Mouse (Mus musculus) right cerebral cortex, adult 2 months (tissue): ENCODE data around the gene Tmem247.

ENCODE experiments used
- DNase-seq, 2 experiments: peaks; one replicate each; pipeline ENCODE4 v3.0.0; 2021 to 2022; ENCODE audit warnings: low spot score in 2 of 2

Gene Tmem247

DNA sequence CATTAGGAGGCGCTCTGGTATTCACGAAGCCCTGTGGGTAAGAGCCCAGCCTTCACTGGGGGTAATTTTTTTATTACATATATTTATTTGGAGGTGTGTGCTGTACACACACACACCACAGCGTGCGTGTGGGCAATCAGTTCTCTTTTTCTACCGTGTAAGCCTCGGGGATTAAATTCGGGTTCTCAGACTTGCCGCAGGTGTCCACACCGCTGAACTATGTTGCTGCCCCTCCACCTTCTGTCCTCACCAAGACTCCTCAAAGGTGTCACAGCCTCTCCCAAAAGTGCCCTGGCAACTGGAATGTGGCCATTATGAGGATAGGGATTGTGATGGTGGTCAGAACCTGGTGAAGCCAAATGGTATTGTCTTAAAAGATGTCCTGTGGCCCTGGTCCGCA is at the start of gene Tmem247:
Tmem247 (plus strand) TSS at position 301 of the 400 bp plus-strand sequence.
- no peak for DNase-seq

DNA sequence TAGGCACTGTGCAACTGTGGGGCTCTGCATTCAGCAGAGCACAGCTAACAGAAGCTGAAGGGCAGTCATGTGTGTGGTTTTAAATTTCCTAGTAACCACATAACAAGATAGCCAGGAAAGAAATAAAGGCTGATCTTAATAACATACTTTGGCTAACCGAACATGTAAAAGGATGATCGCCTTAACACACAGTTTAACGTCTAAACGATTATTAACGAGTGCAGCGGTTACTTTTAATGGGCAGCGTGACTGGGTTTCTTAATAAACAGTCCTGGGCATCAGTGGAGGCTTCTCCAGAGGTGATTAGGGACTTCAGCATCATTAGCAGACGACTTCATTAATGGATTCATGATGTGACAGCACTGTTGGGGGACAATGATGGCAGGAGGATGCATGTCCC is 46.6 kb upstream of the Tmem247 start:
- no peak for DNase-seq

DNA sequence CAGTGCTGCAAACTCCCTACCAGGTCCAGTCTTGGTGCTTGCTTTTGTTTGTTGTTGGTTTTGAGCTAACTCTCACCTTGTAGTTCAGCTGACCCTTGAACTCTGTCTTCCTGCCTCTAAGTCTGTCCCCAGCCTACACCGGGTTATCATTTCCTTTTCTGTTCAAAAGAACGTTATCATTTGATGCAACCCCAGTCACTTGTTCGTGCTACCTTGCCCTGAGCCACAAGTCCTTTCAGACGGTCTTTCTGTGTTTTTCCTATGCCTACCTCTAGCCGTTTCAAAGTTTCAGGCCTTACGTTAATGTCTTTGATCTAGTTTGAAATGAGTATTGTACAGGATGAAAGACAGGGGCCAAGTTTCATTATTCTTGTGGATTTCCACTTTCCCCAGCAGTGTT is 44.5 kb upstream of the Tmem247 start:
- DNase-seq = no peak

DNA sequence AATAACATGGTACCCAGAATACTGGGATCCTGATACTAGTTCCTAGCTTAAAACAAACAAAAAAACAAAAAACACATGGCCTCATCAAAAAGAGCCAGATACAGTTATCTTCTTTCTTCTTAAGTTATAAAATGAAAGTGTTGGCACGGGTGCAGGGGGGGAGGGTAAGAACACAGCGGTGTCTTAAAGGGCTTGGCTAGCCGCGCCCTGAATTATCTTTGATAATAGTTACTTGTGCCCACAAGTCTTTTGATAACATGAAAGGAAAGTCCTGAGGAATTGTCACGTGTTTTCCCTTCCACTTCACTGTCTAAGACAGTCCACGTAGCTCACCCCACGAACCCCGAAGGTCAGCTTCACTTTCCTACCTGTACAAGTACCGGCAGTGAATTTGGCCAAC is 40.2 kb upstream of the Tmem247 start:
- no peak for DNase-seq

DNA sequence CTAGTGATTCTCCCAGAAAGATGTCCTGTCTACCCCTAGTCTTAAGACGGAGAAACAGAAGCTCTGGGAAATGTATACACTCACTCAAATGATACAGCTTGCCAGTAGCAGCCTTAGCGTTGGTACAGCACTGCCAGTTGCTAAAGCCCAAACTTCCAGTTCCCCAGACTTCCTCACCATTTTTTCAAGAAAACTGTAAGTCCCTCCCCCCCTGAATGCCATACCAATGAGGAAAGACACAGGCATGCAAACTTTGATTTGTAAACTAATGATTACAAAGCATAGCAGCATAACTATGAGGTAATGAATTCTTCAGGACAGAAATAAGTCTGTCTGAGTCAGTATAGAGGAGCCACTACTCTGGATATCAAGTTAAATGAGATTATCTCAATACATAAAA is 39.4 kb upstream of the Tmem247 start:
- DNase-seq = no peak

DNA sequence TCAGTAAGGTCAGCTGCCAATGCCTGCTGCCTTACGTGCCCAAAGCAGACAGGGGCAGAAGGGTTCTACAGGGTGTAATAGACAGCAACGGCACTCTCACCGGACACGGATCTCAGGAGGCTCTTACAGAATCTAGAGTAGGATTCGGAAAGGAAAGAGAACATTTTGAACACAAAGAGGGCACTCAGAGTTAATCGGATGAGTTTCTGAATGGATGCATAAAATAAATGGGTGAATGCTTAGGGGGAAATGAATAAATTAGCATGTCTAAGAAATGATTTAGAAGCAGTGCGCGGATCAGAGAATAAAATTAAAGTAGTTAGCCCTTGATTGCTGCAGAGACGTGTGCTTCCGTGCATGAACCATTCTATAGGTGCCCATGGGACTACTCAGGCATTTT is 37.1 kb upstream of the Tmem247 start:
- no peak for DNase-seq

DNA sequence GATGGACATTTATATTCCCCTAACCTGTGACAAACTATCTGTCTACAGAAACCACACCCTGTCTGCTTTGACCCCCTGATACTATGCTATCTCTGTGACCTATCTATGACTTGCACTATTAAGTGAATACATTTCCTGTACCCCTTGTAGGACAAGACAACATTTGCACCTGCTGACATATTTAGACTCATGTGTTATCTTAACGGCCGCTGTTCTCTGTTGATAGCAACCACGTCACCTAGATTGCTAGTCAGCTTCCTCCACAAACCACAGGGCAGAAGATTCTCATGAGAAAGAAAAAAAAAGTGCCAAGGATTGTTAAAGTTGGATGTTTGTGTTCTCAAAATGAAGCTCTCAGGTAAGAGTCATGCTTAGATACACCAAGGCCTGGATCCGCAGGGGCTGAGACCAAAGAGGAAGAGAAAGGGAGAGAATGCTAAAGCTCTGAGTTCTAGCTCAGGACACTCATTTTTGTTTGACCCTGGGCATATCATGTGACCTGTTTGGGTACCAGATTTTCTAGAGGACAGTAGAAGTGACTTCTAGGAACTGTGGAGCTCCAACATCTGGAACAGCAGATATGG is 36.6 kb upstream of the Tmem247 start:
- DNase-seq = no peak

DNA sequence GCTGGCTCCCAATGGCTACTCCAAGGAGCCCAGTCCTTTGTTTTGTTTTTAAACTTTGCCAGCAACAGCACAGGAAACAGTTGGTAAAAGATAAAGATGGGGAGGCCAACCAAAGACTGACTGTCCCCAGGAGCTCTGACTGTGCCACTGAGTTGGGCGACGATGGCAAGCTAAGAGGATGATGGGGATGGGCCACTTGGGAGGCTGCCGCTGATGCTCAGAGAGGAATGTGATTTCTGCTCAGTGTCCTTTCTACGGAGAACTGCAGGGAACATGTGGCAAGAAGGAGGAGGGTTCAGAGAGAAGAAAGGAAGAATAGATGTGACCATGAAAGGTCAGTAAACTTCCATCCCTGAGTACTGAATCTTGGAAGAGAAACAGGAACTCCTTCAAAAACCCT is 22.0 kb upstream of the Tmem247 start:
- DNase-seq = no peak

DNA sequence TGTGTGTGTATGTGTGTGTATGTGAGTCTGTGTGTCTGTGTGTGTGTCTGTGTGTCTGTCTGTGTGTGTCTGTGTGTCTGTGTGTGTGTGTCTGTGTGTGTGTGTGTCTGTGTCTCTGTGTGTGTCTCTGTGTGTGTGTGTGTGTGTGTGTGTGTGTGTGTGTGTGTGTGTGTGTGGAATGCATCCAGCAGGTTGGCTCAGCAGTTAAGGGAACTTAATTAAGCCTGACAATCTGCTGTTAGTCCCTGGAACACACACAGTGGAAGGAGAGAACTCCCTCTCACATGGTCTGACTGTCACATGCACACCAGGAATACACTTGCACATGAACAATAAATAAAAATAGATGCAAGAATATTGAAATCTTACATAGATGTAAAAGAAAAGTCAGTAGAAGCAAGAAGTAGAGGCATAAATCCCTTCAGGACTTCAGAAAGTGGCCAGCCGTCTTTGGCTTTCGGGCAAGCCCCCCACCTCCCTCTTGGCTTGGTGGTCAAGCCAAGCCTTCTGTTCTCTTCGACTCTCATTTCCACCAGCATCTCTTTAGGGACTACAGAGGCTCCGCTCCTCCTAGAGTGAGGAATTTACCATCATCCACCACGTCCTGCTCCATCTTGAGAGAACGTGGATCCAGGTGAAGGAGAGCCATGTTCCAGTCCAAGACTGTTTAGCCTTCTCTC is 19.5 kb upstream of the Tmem247 start:
- DNase-seq = no peak

DNA sequence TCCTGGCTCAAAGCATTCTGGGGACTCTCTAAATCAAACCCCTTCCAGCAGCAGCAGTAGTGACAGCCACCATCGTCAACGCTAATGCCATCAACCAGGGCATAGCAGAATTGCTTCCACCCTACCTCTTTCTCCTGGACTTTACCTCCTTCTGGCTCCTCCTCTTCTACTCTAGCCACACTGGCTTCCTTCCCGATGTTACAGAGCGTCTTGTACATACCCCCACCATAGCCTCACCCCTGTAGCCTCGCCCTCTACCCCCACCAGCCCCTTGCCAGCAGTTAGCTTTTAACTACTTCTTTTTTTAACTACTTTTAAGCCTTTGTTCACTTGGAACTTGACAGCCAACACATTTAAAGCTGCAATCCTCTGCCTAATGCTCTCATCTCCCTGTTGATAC is 17.3 kb upstream of the Tmem247 start:
- no peak for DNase-seq

DNA sequence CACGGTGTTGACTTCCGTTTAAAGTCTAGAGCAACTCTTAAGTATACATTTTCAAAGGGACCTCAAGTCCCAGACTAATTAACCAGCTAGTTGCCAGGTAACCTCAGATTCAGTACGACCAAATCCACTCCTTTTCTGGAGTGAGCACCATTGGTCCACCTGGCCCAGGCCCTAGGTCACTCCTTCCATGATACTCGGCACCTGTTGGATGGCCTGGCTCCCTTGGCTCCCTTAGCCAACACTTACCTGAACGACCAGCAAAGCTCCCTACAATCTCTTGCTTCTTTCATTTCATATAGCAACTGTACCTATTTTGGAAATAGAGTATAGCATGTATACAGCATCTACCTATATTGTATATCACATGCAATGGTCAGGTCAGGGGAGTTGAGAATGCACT is 16.6 kb upstream of the Tmem247 start:
- DNase-seq = no peak

DNA sequence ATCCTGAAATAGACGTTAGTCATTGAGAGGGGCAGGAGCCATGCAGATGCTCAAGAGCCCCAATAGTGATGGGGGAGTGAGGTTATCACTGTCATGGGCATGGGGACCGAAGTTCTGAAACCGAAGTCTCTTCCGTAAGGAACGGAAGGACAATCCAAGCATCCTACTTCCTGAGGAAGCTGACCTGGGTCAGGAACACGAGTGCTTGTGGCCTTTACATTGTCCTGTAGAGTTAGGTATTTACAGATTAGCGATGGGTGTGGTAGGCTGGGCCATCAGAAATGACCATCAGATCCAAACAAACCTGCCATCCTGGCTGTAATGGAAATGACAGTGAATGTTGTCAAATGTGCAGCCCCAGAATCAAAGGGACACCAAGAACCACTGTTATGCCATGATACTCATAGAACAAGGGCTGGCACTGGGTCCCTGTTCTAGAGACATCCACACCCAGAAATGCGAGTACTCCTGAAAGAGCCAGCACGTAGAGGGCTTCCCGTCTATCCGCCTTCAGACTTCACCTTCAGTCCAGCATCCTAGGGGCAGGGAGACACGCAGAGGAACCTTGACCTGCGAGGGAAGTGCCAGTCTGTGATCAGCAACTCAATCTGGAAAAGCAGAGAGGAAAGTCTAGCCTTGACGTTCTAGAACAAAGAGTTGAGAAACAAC is 14.6 kb upstream of the Tmem247 start:
- DNase-seq = no peak

DNA sequence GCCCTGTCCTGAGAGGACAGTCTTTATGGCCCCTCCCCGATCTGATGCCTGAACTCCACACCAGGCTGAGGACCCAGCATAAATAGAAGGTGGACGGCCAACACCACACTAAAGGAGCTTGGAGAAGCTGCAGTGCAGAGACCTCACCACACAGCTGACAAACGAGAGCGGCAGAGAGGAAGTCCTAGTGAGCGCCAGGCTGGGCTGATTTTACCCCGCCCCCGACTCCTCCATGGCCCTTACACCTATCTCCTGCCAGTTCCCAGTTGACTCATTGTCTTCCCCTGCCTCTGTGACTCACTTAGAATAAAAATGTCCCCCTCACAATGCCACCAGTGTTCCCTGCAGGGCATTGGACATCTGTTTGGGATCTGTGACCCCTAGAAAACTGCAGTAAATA is 13.6 kb upstream of the Tmem247 start:
- DNase-seq = no peak

DNA sequence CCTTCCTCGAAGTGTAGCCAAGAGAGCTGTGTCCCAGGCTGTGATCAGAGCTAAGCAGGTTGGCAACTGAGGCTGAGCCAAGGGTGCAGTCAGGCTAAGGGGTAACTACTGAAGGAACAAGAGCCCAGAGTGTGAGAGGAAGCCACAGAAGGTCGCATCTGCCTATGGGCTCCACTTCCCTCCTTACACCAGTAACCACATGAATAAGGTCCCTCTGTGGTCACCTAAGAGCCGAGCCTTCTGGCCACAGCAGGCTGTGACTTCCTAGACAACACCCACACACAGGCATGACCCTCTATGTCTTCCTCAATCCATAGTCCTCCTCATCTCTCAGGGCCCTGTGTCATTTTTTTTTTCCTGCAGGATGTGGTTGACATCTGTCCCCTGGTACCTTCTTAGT is 12.9 kb upstream of the Tmem247 start:
- DNase-seq = no peak

DNA sequence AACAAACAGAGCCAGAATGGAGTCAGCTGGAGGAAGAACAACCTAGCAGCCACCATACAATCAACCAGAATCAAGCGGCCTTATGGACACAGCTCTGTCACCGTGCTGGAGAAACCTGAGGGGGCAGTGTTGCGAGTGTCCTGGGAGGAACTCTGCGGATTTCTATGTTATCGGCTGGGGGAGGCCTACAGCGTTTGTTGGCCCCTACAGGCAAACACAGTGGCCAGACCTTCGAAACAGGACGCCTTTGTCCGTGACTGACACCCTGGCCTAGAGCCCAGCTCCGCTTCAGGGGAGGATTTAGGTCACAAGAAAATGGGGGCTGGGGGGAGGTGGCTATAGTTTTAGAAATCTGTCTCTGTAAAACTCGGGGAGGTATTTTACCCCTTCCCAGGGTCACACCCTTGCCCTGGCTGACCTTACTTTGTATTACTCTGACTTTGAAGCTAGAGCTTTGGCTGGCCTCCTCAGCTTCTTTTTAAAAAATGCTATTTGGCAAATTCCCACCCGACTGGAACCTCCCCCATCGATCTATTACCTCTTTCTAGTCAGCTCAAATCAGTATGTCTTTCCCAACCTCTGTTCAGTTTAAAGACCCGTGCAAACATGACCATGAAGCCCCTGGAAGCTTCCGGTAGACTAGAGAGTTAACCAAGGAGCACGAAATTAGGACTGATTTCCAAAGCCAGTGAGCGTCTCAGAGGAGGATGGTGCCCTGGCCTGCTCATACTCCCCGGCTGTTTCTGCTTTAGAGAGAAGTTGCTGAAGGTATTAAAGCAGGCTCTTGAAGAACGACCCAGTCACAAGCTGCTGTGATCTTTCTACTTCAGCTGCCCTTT is 11.6 kb upstream of the Tmem247 start:
- DNase-seq = peak in 1 of 2 experiments; percentile 40

DNA sequence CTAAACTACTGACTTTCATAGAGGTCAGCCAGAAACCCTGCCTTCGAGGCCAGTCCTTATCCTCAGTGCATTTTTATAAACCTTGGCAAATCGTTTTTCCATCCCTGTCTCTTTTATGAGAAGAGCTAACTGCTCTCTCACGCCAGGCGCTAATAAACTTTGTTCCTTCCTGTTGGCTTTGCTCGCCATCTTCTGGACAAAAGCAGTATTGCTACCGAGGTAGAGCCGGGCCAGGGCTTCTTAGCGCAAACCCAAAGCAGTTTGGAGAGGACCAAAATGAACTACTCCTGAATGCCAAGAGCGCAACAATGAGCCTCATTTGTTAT is 11.0 kb upstream of the Tmem247 start:
- peak; percentile 89 to 93 for DNase-seq

DNA sequence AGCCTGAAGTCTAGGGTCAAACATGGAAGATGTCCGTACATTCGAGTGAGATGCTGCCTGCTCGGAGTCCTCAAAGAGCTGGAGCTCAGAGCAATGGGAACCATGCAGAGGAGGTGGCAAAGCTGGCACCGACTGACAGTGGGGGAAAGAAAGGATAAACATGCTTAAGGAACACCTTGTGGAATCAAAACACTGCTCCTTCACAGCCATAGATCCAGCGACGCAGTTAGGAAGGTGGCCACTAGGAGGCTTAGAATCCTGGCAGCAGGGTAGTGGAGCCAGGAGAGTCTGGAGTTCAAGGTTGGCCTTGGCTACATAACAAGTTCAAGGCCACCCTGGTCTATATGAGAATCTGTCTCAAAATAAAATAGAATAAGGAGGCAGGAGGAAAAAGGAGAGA is 10.5 kb upstream of the Tmem247 start:
- no peak for DNase-seq

DNA sequence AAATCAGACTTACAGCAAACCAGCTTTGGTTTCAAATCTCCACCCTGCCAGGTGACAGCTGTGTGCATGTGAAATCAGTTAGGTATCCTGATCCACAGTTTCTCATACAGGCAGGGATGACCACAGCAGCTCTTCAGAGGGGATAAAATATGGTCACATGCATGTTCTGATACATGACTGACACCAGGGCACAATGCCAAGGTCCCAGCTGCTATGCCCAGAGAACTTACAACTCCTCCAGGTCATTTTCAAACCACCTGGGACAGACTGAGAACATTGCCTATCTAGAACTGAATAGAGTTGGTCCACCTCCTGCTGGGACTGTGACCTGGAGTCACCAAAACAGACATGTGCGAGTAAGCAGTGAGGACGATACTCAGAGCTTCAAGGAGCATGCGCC is 10.1 kb upstream of the Tmem247 start:
- no peak for DNase-seq

DNA sequence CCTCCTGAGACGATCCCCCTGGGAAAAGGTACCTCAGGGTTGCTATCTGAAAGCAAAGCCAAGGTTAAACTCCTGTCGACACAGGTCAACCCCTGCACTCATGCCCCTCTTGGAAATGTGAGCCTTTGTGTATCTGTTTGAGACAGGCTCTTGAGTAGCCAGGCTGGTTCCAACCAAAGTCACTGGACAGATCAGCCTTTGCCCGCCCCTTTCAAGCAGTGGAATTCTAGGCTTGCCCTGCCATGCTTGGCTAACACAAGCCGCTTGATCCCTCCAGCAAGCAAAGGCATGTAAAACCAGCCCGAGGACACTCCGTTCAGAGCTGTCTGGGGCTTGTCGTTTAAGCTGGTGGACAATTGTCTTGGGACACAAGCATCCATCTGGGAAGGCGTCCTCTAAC is 8.8 kb upstream of the Tmem247 start:
- DNase-seq = no peak

DNA sequence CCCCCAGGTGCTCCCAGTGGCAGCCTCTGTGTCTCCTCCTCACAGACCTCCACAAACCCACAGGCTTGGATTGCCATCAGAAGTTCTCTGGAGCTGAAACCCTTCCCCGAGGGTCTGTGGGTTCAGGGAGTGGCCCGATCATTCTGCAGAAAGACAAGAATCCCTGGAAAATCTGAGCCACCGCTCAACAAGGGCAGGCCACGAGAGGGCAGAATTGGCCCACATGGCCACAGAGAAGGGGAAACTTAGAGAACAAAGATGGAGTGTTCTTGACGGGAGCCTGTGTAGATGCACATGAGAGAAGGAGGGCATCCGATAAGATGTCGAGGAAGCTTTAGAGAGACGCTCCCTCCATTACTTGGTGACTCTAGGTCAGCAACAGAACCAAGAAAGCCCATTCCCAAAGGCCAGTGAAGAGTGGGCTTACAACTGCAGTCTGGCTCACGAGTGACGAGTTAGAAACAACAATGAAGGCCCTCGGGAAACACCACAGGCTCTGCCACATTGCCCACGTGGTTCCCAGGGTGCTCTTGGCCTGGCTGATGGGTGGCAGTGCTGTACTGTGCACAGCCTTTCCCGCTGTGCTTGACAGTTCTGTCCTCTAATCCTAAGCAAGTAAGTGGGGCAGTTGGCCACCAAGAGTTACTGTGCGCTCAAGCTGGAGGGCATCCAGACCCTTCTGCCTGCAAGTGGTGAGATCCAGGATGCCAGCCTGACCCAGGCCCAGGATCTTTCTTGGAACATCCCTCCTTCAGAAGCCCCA is 7.2 kb upstream of the Tmem247 start:
- peak in 1 of 2 experiments; percentile 43 for DNase-seq

DNA sequence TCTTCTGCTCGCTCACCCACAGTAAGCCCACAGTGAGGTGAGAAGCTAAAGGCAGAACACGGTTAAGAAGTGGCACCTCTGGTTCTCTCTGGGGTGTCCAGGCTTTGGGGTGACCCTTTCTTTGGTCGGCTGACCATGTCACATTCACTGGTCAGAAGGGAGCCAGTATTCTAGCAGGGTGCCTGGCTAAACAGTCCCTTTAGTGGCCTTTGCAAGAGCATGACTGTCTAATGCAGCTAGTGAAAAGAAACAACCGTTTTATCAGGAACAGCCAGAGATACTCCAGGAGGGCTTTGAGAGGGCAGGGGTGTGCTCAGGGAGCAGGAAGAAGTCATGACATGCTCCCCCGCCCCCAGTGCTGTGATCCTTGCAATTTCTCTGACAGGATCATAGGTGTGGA is 5.9 kb upstream of the Tmem247 start:
- DNase-seq = no peak
